Mouse (Mus musculus) erythroblast, embryonic 14.5 days (primary cell): ENCODE results near the gene Atf1.

Source experiments
- GATA1 ChIP-seq: IDR thresholded peaks from 2 replicates; pipeline ENCODE4 v1.6.1; 2012; ENCODE audit warnings: low read length, inconsistent platforms, mixed read lengths
- TAL1 ChIP-seq: IDR thresholded peaks from 3 replicates; pipeline ENCODE4 v1.6.1; 2012; ENCODE audit warnings: low read length, inconsistent platforms, mixed read lengths

DNA sequence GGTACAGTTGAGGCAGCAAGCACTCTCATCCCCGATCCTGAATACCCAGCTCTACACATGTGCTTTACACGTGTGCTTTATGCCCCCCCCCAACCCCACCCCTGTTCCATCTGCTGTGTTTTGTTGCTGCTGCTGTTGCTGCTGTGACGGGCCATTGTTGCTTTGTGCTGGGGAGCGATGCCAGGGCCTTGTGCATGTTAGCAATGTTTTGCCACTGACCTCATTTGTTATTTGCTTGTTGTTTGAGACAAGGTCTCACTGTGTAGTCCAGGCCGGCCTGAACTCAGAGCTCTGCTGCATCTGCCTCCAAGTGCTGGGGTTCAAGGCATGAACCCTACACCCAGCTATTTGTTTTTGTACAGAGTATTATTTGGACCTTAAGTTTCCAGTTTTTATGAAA, 63.2 kb downstream of the Atf1 start:
- TF ChIP-seq GATA1 (no peak), TAL1 (no peak)
